Mouse (Mus musculus): ENCODE data around the gene Fstl3.
A peak's percentile ranks its signal among the peaks of the same experiment; 100 is the strongest.

Fstl3 gene

DNA sequence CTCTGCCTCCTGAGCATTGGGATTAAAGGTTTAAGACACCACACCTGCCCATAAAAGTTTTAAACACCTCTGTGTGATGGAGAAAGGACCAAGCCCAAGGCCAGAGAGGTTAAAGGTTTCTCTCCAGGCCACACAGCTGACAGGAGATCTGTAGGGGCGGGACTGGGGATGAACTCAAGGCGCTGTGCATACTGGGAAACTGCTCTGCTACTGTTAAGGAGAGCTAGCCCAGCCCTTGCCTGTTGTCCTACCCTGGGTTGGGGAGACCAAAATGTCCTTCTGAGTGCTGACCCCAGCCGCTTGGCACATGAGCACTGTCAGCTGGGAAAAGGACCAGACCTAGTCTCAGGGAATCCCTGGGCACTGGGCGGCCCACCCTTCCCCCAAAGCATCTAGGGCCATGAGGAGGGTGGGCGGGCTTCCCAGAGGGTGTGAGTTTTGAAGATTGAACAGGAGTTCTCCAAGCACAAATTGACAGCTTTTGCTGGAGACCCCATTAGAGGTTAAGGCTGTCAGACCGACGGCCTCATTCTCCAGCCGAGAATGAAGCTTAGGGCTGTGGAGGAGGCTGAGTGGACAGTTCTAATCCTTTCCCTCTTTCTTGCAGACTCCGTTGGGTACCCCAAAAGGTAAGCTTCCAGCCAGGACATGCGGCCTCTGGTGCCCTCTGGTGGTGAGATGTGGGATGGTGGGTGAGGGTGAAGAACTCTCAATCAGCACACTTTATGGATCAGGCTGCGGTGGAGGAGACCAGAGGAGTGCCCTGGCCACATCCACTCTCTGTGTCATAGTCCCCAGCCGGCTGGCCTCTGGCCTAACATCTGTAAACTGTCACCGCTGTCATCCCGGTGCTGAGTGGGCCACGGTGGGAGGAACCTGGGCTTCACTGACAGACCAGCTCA, 34.9 kb downstream of the Fstl3 start:
- DNase-seq (ENCODE audit: low spot score): peak; percentile 92

DNA sequence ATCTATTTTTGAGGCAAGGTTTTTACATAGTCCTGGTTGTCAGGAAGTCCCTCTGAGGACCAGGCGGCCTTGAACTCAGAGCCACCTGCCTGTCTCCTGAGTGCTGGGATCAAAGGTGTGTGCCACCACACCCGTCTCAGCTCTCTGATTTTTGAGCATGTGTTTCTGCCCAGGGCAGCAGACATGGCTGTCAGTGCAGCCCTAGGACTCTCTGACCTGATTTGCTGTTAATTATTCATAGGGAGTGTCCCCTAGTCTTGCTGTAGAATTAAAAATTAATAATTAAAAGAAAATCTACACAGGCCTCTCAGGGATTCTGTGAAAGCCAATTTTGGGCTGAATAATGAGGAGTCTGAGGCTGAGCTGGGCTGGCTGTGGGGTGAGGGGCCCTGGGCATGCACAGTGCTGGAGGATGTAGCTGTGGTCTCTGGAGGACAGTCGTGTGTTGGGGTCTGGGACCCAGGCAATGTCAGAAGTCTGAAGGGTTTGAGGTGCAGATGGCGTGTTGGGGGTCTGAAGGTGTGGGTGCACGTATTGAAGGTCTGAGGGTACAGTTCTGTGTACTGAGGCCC, 37.3 kb downstream of the Fstl3 start:
- DNase-seq (ENCODE audit: low spot score): no peak

DNA sequence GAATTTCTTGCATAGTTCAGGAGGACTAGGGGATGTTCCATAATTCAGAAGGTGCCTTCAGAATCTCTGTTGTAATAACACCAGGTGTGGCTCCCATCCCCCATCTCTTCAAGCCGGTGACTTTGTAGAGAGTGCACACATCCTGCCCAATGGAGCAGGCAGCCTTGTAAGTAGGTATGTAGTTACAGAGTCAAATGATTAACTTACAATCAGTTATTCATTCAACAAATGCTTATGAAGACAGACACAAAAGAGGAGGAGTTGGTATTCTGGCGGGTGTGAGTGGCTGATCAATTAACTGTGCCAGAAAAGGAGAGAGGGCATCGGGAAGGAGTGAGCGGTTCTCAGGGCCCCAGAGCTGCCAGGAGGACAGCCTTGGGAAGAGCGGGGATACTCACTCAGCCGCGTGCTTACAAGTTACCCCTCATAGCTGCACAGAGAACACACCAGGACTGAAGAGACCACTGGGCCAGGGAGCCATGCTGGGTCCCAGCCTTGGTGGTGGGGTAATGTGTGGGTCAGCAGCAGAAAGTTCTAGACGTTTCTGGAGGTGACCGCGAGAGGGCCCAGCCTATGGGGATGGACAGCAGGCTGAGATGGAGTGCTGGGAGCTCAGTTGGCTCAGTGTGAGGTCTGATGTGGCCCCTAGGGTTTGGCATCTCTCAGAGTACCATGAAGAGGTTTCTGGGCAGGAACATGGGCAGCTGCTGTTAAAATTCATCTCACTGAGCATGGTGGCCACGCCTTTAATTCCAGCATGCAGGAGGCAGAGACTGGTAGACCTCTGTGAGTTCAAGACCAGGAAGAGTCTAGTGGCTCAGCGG, 38.8 kb downstream of the Fstl3 start:
- no peak for DNase-seq (ENCODE audit: low spot score)

DNA sequence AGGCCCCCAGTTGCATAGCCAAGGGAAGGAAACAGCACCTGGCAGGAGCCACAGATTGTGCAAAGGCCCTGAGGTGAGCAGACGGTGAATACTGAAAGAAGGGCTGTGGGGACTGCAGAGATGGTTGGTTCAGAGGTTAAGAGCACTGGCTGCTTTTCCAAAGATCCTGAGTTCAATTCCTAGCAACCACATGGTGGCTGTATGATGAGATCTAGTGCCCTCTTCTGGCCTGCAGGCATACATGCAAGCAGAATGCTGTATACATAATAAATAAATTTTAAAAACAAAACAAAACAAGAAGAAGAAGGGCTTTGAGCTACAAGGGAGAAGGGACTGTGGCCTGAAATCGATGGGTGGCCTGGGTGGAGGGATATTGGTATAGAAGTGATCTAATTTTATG, 40.0 kb downstream of the Fstl3 start:
- DNase-seq (ENCODE audit: low spot score): no peak

DNA sequence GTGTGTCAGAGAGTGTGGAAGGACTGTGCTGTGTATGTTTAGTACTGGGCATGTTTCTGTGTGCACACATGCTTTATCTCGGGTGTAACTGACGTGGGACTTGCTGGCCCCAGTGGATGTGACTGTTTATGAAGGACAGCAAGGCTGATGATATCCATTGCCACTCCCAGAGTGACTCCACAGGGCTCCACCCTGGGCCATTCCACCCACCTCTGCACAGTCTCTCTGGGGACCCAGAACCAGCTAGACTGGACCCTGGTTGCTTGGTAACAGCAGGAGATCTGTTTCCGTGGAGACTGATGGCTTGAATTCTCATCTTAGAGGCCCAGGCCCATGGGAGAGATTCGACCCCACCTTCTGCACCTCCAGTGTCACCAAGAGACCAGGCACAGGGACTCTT, 41.2 kb downstream of the Fstl3 start:
- no peak for DNase-seq (ENCODE audit: low spot score)

DNA sequence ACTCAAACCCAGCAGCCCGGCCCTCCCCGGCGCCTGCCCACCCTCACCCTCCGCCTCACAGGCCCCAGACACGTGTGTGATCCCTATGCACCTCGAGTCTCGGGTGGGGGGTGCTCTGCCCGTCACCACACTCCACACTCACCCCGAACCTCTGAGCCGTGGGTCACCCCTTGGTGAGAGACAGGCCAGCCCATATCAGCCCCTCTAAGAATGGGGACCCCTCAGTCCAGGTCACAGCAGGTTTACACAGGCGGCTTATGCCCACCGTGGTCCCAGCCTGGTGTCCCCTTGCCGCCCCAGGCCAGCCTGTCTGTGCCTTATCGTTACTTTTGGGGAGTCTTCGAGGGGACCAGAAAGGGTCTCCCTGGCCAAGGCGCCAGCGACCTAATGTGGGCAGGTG, 42.5 kb downstream of the Fstl3 start:
- no peak for DNase-seq (ENCODE audit: low spot score)

DNA sequence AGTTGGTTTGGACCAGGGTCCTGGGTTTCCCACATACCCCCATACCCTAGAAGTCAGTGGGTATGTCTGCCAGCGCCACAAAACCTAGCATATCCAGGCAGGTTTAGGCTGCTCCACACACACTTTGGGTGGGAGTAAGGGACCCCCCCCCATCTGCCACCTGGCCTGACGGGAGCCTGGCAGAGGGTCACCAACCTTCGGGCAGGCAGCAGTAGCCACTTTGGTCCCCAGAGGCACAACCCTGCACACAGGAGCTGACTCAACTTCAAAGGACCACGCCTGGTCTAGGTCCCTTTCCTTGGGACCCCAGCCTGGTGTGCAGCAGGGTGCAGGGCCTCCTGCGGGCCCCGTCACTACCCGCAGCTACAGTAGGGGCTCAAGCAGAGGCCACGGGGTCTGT, 43.2 kb downstream of the Fstl3 start:
- DNase-seq (ENCODE audit: low spot score): no peak

DNA sequence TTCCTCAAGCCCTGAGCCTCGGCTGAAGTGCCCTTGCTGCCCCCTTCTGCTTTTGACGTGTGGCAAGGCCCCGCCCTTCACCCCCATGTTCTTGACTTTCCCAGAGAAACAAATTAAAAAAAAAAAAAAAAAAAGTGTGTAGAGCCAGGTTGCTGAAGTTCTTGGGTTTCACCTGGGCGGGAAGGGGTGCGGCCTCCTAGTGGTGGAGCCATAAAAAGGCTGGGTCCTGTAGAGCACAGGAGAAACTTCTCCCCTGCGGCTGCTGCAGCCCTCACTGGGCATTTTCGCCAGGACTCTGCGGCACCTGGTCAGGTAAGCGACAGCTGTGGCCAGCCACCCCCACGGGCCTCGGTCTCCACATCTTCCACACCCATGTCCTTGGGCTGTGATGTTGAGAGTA, 43.7 kb downstream of the Fstl3 start, which contains the start of gene Misp:
Gene Misp (plus strand): TSS at position 208 of the 400 bp plus-strand sequence.
- no peak for DNase-seq (ENCODE audit: low spot score)

DNA sequence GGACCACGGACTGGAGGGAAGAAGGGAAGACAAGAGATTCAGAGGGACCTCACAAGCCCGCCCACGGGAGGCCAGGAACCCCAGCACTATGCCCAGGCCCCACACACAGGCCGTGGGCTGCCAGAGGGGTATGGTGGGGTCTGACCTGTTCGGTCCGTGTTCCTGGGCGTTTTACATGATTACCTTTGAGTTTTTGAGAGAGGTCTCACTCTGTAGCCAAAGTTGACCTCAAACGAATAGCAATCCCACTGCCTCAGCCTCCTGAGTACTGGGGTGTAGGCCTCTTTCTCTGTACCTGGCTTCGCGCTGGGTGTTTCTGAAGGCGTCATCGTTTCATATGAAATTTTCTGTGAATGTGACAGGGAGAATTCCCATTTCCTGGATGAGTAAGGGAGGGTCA, 44.7 kb downstream of the Fstl3 start:
- no peak for DNase-seq (ENCODE audit: low spot score)

DNA sequence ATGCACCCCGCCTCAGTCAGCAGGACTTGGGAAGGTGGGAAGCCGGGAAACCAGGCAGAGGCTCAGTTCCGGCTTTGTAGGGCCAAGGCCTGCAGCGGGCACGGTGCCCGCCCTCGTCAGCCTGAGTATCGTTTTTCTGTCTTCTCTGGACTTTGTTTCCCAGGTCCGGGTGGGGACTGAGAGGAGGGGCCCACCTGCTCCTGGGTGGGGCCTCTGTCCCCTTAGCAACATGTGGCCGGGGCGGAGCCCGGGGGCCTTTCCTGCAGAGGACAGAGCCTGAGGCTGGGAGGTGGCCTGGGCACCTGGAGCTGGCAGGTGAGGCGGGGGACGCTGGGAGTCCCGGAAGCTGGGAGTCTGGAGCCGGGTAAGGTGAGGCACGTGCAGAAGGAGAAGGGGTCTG, 45.3 kb downstream of the Fstl3 start:
- no peak for DNase-seq (ENCODE audit: low spot score)

DNA sequence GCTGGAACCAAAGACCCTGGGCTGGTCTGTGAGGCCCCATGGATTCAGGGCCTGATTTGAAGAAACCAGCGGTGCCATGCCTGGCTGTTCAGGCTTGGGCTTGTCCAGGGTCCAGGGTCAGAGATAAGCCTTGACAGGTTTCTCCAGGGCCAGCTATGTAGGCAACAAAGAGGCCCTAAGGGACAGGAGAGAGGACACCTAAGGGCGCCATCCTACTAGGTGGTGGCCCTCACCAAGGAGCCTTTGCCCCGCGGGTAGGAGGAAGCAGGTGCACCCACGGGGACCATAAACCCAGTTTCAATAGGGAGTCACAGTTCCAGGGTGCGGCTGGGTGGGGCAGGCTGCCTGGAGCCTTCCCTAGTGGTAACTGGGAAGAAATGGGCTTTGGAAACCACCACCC, 45.9 kb downstream of the Fstl3 start:
- no peak for DNase-seq (ENCODE audit: low spot score)

DNA sequence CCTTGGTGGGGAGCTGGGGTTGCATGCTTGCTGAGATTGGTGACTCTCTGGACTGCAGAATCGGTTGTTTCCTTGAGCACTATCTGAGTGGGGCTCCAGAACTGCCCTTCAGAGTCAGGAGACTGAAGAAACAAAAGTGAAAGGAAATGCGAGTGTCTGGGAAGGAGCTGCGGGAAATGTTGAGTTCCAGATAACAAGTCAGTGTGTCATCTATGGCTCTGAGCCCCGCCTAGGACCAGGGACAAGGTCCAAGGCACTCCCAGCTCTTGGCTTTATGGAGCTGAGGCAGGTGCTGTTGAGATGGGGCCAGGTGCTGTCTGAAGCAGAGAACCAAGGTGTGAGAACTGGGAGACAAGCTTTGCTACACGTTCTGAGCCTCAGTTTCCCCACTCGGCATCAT, 47.3 kb downstream of the Fstl3 start:
- DNase-seq (ENCODE audit: low spot score): no peak

DNA sequence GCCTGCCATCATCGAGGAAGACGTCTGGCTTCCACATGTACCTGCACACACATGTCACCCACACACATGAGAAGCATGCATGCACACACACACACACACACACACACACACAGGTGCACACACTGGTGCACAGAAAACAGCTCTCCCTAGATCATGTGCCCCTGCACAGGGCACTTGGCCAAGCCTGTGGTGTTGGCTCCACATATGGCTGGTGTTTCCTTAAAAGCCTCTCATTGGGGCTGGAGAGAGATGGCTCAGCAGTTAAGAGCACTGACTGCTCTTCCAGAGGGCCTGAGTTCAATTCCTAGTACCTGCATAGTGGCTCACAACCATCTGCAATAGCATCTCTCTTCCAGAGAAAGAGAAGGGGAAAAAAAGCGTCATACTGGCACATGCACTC, 54.5 kb downstream of the Fstl3 start:
- DNase-seq (ENCODE audit: low spot score): no peak
